Mouse (Mus musculus): Measurements from ENCODE around the gene Krt73. TPM values are rescaled to one million over a fixed set of nuclear protein-coding genes. Genes with fewer than 3 reads are reported as not detected.

The Krt73 gene
- 0.46 and 0.73 TPM in 2 replicates for polyA plus RNA-seq (2015; fragmentation: Nextera tagmentation; extraction: Ambion mirVana)

GRCm38 (mm10) chr15:101802296-101802835, at the start of gene Krt73:
TSS of gene Krt73 (minus strand) at chr15:101802346.
- Histone ChIP-seq H3K27me3 (replicated peaks) (no peaks in the 10 kb centered on the region), H3K4me1 (peaks cover 17% of the 10 kb centered on the region), H3K9me3 (no peaks in the 10 kb centered on the region), H3K27ac (peak within 1 kb of the TSS; percentile 50; the same call in 1 of the 2 replicates), H3K36me3 (replicated peaks) (no peaks in the 10 kb centered on the region), H3K4me3 (no peak within 1 kb of the TSS), H3K4me2 (no peak within 1 kb of the TSS), H3K9ac (no peak within 1 kb of the TSS)
- WGBS, result 54% methylated on average over 6 of the region's 6 CpGs
- ATAC-seq (replicated peaks), result no peak

GRCm38 (mm10) chr15:101850694-101851093, 48.5 kb upstream of the Krt73 start, which contains the start of gene Krt1:
TSS of gene Krt1 (minus strand) at chr15:101850794.
- ATAC-seq (replicated peaks), result no peak
- no peak within 1 kb of the TSS for H3K4me3 ChIP-seq
- H3K27me3 ChIP-seq (replicated peaks), result no peaks in the 10 kb centered on the region
- no peak within 1 kb of the TSS for H3K9ac ChIP-seq
- no peaks in the 10 kb centered on the region for H3K36me3 ChIP-seq (replicated peaks)
- no peak within 1 kb of the TSS for H3K27ac ChIP-seq
- WGBS, result 84% methylated on average over 6 of the region's 6 CpGs
- H3K4me1 ChIP-seq, result peaks cover 8% of the 10 kb centered on the region
- no peaks in the 10 kb centered on the region for H3K9me3 ChIP-seq
- no peak within 1 kb of the TSS for H3K4me2 ChIP-seq

DNA sequence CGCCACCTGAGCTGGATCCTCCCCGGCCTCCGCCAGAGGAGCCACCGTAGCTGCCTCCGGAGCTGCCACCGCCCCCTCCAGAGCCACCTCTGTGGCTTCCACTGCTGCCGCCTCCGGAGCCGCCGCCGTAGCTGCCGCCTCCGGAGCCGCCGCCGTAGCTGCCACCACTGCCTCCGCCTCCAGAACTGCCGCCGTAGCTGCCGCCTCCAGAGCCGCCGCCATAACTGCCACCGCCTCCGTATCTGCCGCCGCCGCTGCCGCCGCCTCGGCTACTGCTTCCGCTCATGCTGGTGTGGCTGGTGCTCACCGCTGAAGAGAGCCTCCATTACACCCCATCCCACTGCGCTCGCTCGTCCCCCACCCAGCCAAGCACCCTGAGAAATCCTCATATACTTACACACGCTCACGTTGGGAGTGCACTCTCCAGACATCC, 43.8 kb upstream of the Krt73 start:
- Histone ChIP-seq H3K9me3 (no peaks in the 10 kb centered on the region), H3K9ac (peak overlapping the region; percentile 84), H3K27me3 (replicated peaks) (no peaks in the 10 kb centered on the region), H3K27ac (peak overlapping the region; percentile 88), H3K4me3 (peak overlapping the region; percentile 53), H3K4me2 (peak overlapping the region; percentile 70), H3K36me3 (replicated peaks) (no peaks in the 10 kb centered on the region), H3K4me1 (peaks cover 14% of the 10 kb centered on the region)
- under 1% methylated on average over 32 of the region's 37 CpGs for WGBS
- peak; percentile 87 for ATAC-seq (replicated peaks)

GRCm38 (mm10) chr15:101843192-101843591, 41.0 kb upstream of the Krt73 start:
- no peaks in the 10 kb centered on the region for H3K27me3 ChIP-seq (replicated peaks)
- no peak for ATAC-seq (replicated peaks)
- H3K4me3 ChIP-seq, result no peak overlapping the region
- no peaks in the 10 kb centered on the region for H3K36me3 ChIP-seq (replicated peaks)
- WGBS, result 61% methylated on average over 9 of the region's 9 CpGs
- peaks cover 14% of the 10 kb centered on the region for H3K4me1 ChIP-seq
- H3K9me3 ChIP-seq, result no peaks in the 10 kb centered on the region
- no peak overlapping the region for H3K27ac ChIP-seq
- H3K4me2 ChIP-seq, result no peak overlapping the region
- no peak overlapping the region for H3K9ac ChIP-seq

DNA sequence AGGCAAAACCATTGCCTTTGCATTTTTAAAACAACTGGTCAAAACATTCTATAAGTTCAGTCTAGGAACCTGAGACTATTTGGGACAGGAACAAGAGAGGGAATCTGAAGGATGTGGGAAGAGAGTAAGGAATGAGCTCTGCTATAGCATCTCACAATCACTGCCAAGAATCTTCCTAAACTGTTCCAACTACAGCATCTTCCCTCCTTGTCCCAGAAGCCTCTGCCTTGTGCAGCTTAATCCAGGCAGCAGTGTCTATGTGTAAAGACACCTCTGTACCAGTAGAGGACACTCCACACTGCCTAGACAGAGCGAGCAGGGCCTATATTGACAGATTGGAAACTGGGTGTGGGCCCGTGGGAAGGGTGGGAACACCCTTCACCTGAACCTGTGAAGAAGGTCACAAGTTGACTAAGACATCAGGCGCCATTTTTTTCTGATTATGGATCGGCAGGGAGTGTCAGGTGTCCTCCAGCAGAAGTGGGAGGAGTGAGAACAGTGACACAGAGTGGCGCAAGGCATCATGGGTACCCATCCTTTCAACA, 32.7 kb upstream of the Krt73 start:
- no peak overlapping the region for H3K27ac ChIP-seq
- no peaks in the 10 kb centered on the region for H3K9me3 ChIP-seq
- H3K27me3 ChIP-seq (replicated peaks), result no peaks in the 10 kb centered on the region
- H3K4me3 ChIP-seq, result no peak overlapping the region
- ATAC-seq (replicated peaks), result no peak
- H3K9ac ChIP-seq, result no peak overlapping the region
- no peaks in the 10 kb centered on the region for H3K4me1 ChIP-seq
- H3K4me2 ChIP-seq, result no peak overlapping the region
- no peaks in the 10 kb centered on the region for H3K36me3 ChIP-seq (replicated peaks)
- WGBS, result 67% methylated on average over 5 of the region's 5 CpGs

DNA sequence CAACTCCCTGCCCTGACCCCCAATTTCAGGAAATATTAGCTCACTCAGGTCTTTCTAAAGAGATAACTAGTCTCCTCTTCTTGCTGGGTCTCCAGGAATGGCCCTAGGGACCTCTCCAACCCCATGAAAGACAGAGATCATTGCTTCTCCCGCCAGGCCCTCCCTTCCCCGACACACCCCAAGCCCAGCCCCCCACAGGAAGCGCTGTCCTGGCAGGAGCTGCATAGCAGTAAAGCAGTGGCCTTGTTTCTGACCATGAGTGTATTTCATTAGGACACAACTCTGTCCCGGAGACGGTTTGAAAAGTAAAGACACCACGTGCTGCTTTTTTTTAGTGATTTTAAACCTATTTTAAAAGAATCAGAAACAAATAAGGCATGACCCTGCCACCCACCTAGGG, 31.0 kb upstream of the Krt73 start:
- no peaks in the 10 kb centered on the region for H3K4me1 ChIP-seq
- no peak for ATAC-seq (replicated peaks)
- H3K36me3 ChIP-seq (replicated peaks), result no peaks in the 10 kb centered on the region

GRCm38 (mm10) chr15:101829441-101829840, 27.3 kb upstream of the Krt73 start:
- Histone ChIP-seq H3K9me3 (no peaks in the 10 kb centered on the region), H3K27ac (no peak overlapping the region), H3K4me2 (no peak overlapping the region), H3K4me3 (no peak overlapping the region), H3K27me3 (replicated peaks) (no peaks in the 10 kb centered on the region), H3K4me1 (no peaks in the 10 kb centered on the region), H3K9ac (no peak overlapping the region), H3K36me3 (replicated peaks) (no peaks in the 10 kb centered on the region)
- no peak for ATAC-seq (replicated peaks)
- WGBS, result 72% methylated on average over 5 of the region's 5 CpGs

More for the DNA sequence above, 31.0 kb upstream of the Krt73 start:
- no peak overlapping the region for H3K4me2 ChIP-seq
- no peak overlapping the region for H3K9ac ChIP-seq
- H3K9me3 ChIP-seq, result no peaks in the 10 kb centered on the region
- no peaks in the 10 kb centered on the region for H3K27me3 ChIP-seq (replicated peaks)
- no peak overlapping the region for H3K4me3 ChIP-seq
- WGBS, result 62% methylated on average over 6 of the region's 6 CpGs
- H3K27ac ChIP-seq, result no peak overlapping the region

- H3K27me3 ChIP-seq (replicated peaks), result no peaks in the 10 kb centered on the region
Measured at GRCm38 (mm10) chr15:101821786-101822185, 19.6 kb upstream of the Krt73 start.

DNA sequence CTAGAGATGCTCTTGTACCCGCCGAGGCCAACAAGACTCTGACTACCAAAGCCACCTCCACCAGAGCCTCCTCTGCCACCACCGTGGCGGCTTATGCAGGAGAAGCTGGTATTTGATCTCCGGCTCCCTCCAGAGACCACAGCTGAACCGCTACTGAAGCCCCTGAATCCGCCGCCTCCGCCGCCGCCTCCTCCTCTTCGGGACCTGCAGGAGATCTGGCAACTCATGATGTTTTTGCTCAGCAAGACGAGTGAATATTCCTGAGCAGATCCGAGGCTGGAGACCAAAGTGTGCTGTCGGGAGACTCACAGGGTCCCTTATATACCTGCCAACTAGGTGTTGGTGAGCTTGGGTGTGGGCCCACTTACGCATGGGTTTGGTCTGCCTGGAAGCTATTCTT, 15.7 kb upstream of the Krt73 start, which contains the start of gene Krt2:
Gene Krt2, minus strand, starts transcription at position 295 of the 400 bp plus-strand sequence.
- Histone ChIP-seq H3K4me3 (no peak within 1 kb of the TSS), H3K27ac (no peak within 1 kb of the TSS), H3K36me3 (replicated peaks) (no peaks in the 10 kb centered on the region), H3K4me1 (no peaks in the 10 kb centered on the region), H3K9ac (no peak within 1 kb of the TSS), H3K27me3 (replicated peaks) (no peaks in the 10 kb centered on the region), H3K4me2 (no peak within 1 kb of the TSS), H3K9me3 (no peaks in the 10 kb centered on the region)
- WGBS, result 87% methylated on average over 16 of the region's 16 CpGs
- no peak for ATAC-seq (replicated peaks)

More at GRCm38 (mm10) chr15:101821786-101822185, 19.6 kb upstream of the Krt73 start:
- Histone ChIP-seq H3K36me3 (replicated peaks) (no peaks in the 10 kb centered on the region), H3K4me3 (no peak overlapping the region), H3K27ac (no peak overlapping the region), H3K4me1 (no peaks in the 10 kb centered on the region), H3K9ac (no peak overlapping the region), H3K9me3 (no peaks in the 10 kb centered on the region), H3K4me2 (no peak overlapping the region)
- no peak for ATAC-seq (replicated peaks)
- 28% methylated on average over 3 of the region's 3 CpGs for WGBS

GRCm38 (mm10) chr15:101803052-101803822, 1.1 kb upstream of the Krt73 start:
- Histone ChIP-seq H3K36me3 (replicated peaks) (no peaks in the 10 kb centered on the region), H3K9ac (no peak overlapping the region), H3K27ac (peak overlapping the region; percentile 50; the same call in 1 of the 2 replicates), H3K4me1 (peaks cover 17% of the 10 kb centered on the region), H3K9me3 (no peaks in the 10 kb centered on the region), H3K27me3 (replicated peaks) (no peaks in the 10 kb centered on the region), H3K4me3 (no peak overlapping the region), H3K4me2 (no peak overlapping the region)
- peak; percentile 42; the same call in 1 of the 2 replicates for ATAC-seq (replicated peaks)
- 61% methylated on average over 11 of the region's 11 CpGs for WGBS

DNA sequence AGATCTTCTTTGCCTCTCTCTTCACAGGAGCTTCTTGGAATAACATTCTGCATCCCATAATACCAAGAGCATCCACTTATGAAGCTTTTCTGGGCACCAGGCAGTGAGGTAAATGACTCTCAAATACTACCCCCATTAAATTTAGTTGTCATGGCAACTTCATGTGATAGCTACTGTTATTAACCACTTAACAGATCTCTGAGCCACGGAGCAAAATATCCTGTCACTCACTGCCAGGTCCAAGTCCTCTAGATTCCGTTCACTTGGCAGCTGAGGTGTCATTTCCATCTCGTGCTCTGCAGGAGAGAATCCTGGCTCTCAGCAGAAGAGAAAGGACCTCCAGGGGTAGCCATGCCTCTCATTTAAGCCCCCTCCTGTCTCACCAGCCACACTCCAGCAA, 11.3 kb downstream of the Krt73 start:
- ATAC-seq (replicated peaks), result 0 out of 2 replicates have a peak, but pooled peaks have one; percentile 50
- no peaks in the 10 kb centered on the region for H3K27me3 ChIP-seq (replicated peaks)
- H3K9ac ChIP-seq, result no peak overlapping the region
- H3K4me1 ChIP-seq, result peaks cover 18% of the 10 kb centered on the region
- H3K9me3 ChIP-seq, result no peaks in the 10 kb centered on the region
- 19% methylated on average over 3 of the region's 3 CpGs for WGBS
- no peak overlapping the region for H3K4me3 ChIP-seq
- no peak overlapping the region for H3K4me2 ChIP-seq
- H3K36me3 ChIP-seq (replicated peaks), result no peaks in the 10 kb centered on the region
- H3K27ac ChIP-seq, result peak overlapping the region; percentile 30; the same call in 1 of the 2 replicates

DNA sequence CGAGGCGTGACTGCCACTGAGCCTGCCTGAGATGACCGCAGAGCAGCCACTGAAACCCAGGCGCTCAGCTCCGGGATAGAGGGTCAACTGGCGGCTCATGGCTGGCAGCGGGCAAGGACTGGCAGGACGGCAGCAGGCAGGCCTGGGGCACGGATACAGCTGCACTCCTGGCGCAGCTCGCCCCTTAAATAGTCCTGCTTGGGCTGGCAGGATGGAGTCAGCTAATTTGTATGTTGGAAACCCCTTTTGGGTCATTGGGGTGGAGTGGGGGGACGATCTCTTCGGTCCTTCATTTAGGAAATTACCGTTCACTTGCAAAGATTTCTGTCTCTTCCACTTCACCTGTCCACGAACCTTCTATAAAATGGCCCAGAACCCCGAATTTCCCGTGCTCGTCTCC, 15.8 kb downstream of the Krt73 start, which contains the start of gene Krt72:
Gene Krt72, minus strand, starts transcription at position 101 of the 400 bp plus-strand sequence.
- peaks cover 17% of the 10 kb centered on the region for H3K4me1 ChIP-seq

More for the DNA sequence above, 15.8 kb downstream of the Krt73 start, which contains the start of gene Krt72:
- Histone ChIP-seq H3K27me3 (replicated peaks) (no peaks in the 10 kb centered on the region), H3K36me3 (replicated peaks) (no peaks in the 10 kb centered on the region), H3K4me3 (no peak within 1 kb of the TSS), H3K9ac (no peak within 1 kb of the TSS), H3K9me3 (no peaks in the 10 kb centered on the region), H3K4me2 (no peak within 1 kb of the TSS), H3K27ac (no peak within 1 kb of the TSS)
- ATAC-seq (replicated peaks), result no peak
- WGBS, result 91% methylated on average over 18 of the region's 18 CpGs

Measured in midbrain, embryonic 15.5 days (tissue).